Mouse (Mus musculus): Measurements from ENCODE around the gene Atp5g3. TPM values are rescaled to one million over a fixed set of nuclear protein-coding genes. Genes with fewer than 3 reads are reported as not detected.
"Not testable (repeated sequence)": the region's sequence is repeated elsewhere in the genome, so short reads cannot be mapped to it uniquely, and the experiment has no call there.

Atp5g3 gene
- polyA plus RNA-seq, 1 experiment from 2014 or later = 1,947 TPM

DNA sequence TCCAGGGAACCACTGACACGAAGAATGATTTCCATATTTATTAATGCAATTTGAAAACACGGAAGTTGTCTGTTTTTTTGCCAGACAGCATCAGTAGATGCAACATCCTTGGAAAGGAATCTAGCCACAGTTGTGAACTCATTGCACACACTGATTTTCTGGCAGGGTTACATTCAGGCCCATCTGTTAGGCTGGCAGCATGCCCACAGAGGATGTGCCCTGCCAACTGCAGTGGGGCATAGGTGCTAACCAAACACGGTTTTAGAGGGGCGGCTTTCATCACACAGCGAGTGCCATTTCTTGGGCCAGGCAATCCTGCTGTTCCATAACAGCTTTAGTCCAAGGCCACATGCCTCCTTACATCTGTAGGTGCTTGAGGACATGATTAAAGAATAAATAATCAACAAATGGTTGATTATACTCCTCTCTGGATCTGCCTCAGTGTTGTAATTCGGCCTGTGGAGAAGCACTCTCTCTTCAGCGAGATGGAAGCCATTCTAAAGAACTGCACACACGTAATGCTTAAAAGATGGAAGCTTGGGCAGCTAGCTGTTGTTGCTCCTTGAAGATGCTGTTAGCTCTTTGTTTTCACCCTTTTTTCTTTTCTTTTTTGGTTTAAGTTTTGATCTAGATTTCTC, 21.7 kb upstream of the Atp5g3 start:
- H3K9ac ChIP-seq (ENCODE audit: low read depth, low read length) = no peak overlapping the region
- no peak overlapping the region for H3K4me2 ChIP-seq (ENCODE audit: low read depth, low read length)
- H3K4me1 ChIP-seq (ENCODE audit: control insufficient read depth, insufficient read depth, low read length) = no peaks in the 10 kb centered on the region
- H3K27ac ChIP-seq (ENCODE audit: low read length) = no peak overlapping the region
- H3K36me3 ChIP-seq (ENCODE audit: control insufficient read depth, insufficient read depth, low read length) = no peaks in the 10 kb centered on the region
- H3K4me3 ChIP-seq (ENCODE audit: low read length) = no peak overlapping the region
- no peaks in the 10 kb centered on the region for H3K27me3 ChIP-seq (replicated peaks; ENCODE audit: control insufficient read depth, insufficient read depth, low read length)
- 81% methylated on average over 8 of the region's 8 CpGs for WGBS
- ATAC-seq = no peak
- H3K9me3 ChIP-seq (ENCODE audit: control insufficient read depth, low read length) = no peaks in the 10 kb centered on the region

DNA sequence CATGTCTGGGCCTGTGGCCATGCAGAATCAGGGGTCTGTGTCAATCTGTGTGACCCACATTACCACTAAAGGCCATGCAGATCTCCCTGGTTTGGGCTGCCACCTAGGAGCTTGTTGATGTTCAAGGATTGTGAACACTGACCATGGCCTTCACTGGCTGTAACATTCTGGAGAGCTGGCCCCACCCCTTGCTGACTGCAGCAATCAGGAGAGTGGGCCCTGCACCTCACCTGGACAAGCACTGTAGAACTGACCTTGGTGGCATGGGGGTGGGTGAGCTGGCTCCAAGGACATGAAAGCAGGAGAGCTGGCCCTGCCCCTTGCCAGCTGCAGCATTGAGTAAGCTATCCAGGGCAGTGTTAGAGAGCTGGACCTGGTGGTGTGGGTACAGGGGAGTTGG, 16.6 kb upstream of the Atp5g3 start:
- Histone ChIP-seq H3K27ac (ENCODE audit: low read length) (no peak overlapping the region), H3K4me2 (ENCODE audit: low read depth, low read length) (no peak overlapping the region), H3K27me3 (replicated peaks; ENCODE audit: control insufficient read depth, insufficient read depth, low read length) (no peaks in the 10 kb centered on the region), H3K9ac (ENCODE audit: low read depth, low read length) (no peak overlapping the region), H3K36me3 (ENCODE audit: control insufficient read depth, insufficient read depth, low read length) (no peaks in the 10 kb centered on the region), H3K9me3 (ENCODE audit: control insufficient read depth, low read length) (no peaks in the 10 kb centered on the region), H3K4me3 (ENCODE audit: low read length) (no peak overlapping the region), H3K4me1 (ENCODE audit: control insufficient read depth, insufficient read depth, low read length) (0 out of 2 replicates have a peak, but pooled peaks cover 3% of the 10 kb centered on the region)
- ATAC-seq = no peak

DNA sequence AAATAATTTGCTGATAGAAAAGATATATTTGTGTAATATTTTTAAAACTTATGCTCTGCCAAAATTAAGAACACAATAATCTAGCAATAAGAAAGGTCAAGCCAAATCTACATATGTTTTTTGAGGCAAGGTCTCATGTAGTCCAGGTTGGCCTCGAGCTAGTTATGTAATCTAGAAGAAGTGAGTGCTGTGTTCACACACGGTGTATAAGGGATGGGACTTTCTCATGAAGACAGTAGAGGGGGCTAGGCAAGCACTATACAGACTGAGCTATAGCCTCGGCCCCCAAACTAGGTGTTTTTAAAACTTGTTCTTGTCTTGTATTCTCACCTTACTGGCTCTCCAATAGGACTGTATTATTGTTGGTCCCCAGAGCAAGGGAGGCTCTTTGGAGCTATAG, 14.4 kb upstream of the Atp5g3 start:
- Histone ChIP-seq H3K36me3 (ENCODE audit: control insufficient read depth, insufficient read depth, low read length) (no peaks in the 10 kb centered on the region), H3K27ac (ENCODE audit: low read length) (no peak overlapping the region), H3K4me1 (ENCODE audit: control insufficient read depth, insufficient read depth, low read length) (0 out of 2 replicates have a peak, but pooled peaks cover 3% of the 10 kb centered on the region), H3K9me3 (ENCODE audit: control insufficient read depth, low read length) (no peaks in the 10 kb centered on the region), H3K9ac (ENCODE audit: low read depth, low read length) (no peak overlapping the region), H3K4me3 (ENCODE audit: low read length) (no peak overlapping the region), H3K4me2 (ENCODE audit: low read depth, low read length) (no peak overlapping the region), H3K27me3 (replicated peaks; ENCODE audit: control insufficient read depth, insufficient read depth, low read length) (no peaks in the 10 kb centered on the region)
- WGBS = 76% methylated on average over 3 of the region's 3 CpGs
- ATAC-seq = no peak

DNA sequence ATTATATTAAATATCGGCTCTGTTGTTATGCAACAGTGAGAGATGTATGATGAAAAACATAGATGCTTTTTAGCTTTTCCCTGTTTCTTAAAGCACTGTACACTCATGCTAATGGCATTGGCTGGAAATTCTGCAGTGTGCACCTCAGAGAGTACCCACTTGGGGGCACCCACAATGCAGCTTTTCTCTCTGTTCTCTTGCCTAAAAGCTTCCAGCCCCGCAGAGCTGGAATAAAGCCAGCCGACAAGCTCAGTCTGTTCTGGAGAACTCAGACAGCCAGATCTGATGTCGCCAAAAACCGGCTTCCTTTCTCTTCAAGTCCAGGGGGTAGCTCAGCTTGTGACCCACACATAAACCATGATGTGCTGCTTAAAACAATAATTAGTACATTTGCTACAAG, 14.0 kb upstream of the Atp5g3 start:
- 0 out of 2 replicates have a peak, but pooled peaks cover 3% of the 10 kb centered on the region for H3K4me1 ChIP-seq (ENCODE audit: control insufficient read depth, insufficient read depth, low read length)
- H3K27me3 ChIP-seq (replicated peaks; ENCODE audit: control insufficient read depth, insufficient read depth, low read length) = no peaks in the 10 kb centered on the region
- no peak for ATAC-seq
- H3K4me3 ChIP-seq (ENCODE audit: low read length) = no peak overlapping the region
- no peak overlapping the region for H3K9ac ChIP-seq (ENCODE audit: low read depth, low read length)
- no peak overlapping the region for H3K27ac ChIP-seq (ENCODE audit: low read length)
- H3K36me3 ChIP-seq (ENCODE audit: control insufficient read depth, insufficient read depth, low read length) = no peaks in the 10 kb centered on the region
- no peaks in the 10 kb centered on the region for H3K9me3 ChIP-seq (ENCODE audit: control insufficient read depth, low read length)
- H3K4me2 ChIP-seq (ENCODE audit: low read depth, low read length) = no peak overlapping the region
- 19% methylated on average over 5 of the region's 5 CpGs for WGBS

DNA sequence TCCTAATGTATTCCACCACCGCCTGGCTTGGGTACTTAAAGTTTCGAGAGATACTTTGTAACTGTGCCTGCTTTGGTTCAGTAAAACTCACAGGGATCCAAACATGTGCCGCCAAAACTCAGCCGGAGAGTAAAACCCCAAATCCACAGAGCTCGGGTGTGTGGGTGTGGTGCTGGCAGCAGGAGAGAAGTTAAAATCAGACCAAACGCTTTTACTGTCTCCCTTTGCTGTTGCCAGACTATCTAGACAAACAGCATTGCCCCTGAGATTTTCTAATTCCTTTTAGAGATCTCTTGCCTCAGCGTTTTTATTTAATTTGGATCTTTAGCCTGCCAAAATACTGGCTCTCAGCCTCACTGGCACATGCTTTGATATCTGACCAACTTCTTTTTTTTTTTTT, 8.5 kb upstream of the Atp5g3 start:
- no peaks in the 10 kb centered on the region for H3K4me1 ChIP-seq (ENCODE audit: control insufficient read depth, insufficient read depth, low read length)
- 63% methylated on average over 7 of the region's 7 CpGs for WGBS
- no peaks in the 10 kb centered on the region for H3K36me3 ChIP-seq (ENCODE audit: control insufficient read depth, insufficient read depth, low read length)
- H3K9ac ChIP-seq (ENCODE audit: low read depth, low read length) = no peak overlapping the region
- no peaks in the 10 kb centered on the region for H3K9me3 ChIP-seq (ENCODE audit: control insufficient read depth, low read length)
- no peak overlapping the region for H3K4me2 ChIP-seq (ENCODE audit: low read depth, low read length)
- ATAC-seq = no peak
- H3K27ac ChIP-seq (ENCODE audit: low read length) = no peak overlapping the region
- no peak overlapping the region for H3K4me3 ChIP-seq (ENCODE audit: low read length)
- no peaks in the 10 kb centered on the region for H3K27me3 ChIP-seq (replicated peaks; ENCODE audit: control insufficient read depth, insufficient read depth, low read length)

DNA sequence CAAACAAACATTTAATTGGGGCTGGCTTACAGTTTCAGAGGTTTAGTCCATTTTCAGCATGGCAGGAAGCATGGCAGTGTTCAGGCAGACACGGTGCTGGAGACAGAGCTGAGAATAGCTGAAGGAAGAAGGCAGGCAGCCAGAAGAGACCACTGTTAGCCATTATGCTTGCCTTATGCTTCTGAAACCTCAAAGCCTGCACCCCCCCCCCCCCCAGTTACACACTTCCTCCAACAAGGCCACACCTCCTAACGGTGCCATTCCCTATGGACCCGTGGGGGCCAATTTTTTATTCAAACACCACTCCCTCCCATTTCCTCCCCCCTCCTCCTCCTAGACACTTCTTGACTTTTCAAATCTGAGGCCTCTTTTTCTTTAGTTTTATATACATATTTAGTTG, 1.1 kb upstream of the Atp5g3 start:
- Histone ChIP-seq H3K27ac (ENCODE audit: low read length) (no peak overlapping the region), H3K4me3 (ENCODE audit: low read length) (no peak overlapping the region), H3K27me3 (replicated peaks; ENCODE audit: control insufficient read depth, insufficient read depth, low read length) (no peaks in the 10 kb centered on the region), H3K9ac (ENCODE audit: low read depth, low read length) (no peak overlapping the region), H3K36me3 (ENCODE audit: control insufficient read depth, insufficient read depth, low read length) (peaks cover 13% of the 10 kb centered on the region), H3K4me1 (ENCODE audit: control insufficient read depth, insufficient read depth, low read length) (peaks cover 3% of the 10 kb centered on the region; the same call in 1 of the 2 replicates), H3K4me2 (ENCODE audit: low read depth, low read length) (no peak overlapping the region), H3K9me3 (ENCODE audit: control insufficient read depth, low read length) (no peaks in the 10 kb centered on the region)
- WGBS = 75% methylated on average over 3 of the region's 3 CpGs
- ATAC-seq = no peak

DNA sequence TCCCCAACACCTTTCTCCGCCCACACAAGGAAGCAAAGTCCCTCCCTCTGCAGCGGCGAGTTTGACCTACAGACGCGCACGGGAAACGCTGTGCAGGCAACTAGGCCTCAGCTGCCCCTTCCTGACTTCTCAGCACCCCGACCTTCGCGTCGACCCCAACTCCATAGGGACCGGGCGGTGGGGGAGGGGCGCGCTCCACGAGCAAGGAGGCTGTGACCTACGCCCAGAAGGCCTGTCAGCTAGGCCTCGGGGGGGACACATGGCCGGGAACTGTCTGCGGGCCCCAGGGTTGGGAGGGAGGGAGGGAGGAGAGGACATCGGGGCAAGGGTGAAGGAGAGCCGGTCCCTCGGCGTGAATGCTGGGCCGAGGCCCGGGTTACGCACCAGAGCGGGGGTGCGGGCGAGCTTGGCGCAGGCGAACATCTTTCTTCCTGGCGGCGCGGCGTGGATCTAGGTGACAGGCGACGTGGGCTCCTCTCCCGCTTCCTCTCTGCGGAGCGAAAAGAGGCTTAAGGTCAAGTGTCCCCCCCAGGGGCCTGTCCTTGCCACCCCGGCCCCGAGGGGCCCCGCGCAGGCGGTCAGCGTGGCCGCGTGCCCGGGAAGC, 453 bp downstream of the Atp5g3 start:
- Histone ChIP-seq H3K27me3 (replicated peaks; ENCODE audit: control insufficient read depth, insufficient read depth, low read length) (no peaks in the 10 kb centered on the region), H3K4me1 (ENCODE audit: control insufficient read depth, insufficient read depth, low read length) (peaks cover 3% of the 10 kb centered on the region; the same call in 1 of the 2 replicates), H3K4me3 (ENCODE audit: low read length) (peak overlapping the region; percentile 99), H3K36me3 (ENCODE audit: control insufficient read depth, insufficient read depth, low read length) (peaks cover 21% of the 10 kb centered on the region), H3K4me2 (ENCODE audit: low read depth, low read length) (peak overlapping the region; percentile 72), H3K9me3 (ENCODE audit: control insufficient read depth, low read length) (no peaks in the 10 kb centered on the region), H3K27ac (ENCODE audit: low read length) (peak overlapping the region; percentile 98), H3K9ac (ENCODE audit: low read depth, low read length) (peak overlapping the region; percentile 100)
- WGBS = under 1% methylated on average over 48 of the region's 50 CpGs
- ATAC-seq = peak; percentile 66

DNA sequence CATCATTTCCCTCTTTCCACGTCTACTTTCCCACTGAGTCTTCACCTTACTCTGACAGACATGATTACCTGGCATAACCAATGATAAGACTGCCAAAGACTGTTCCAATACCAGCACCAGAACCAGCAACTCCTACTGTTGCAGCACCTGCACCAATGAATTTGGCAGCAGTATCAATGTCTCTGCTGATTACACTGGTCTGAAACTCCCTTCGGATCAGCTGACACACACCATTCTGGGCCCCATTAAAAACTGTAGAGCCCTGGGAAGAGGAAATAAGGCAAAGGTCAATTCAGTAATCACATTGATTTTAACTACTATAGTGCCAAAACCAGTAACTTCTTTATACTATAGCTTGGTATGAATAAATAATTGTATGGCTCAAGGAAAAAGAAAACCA, 2.0 kb downstream of the Atp5g3 start:
- ATAC-seq = no peak
- Histone ChIP-seq H3K9ac (ENCODE audit: low read depth, low read length) (no peak overlapping the region), H3K27ac (ENCODE audit: low read length) (no peak overlapping the region), H3K36me3 (ENCODE audit: control insufficient read depth, insufficient read depth, low read length) (peaks cover 21% of the 10 kb centered on the region), H3K4me3 (ENCODE audit: low read length) (0 out of 2 replicates have a peak overlapping the region, but pooled peaks have one; percentile 0), H3K4me2 (ENCODE audit: low read depth, low read length) (no peak overlapping the region), H3K27me3 (replicated peaks; ENCODE audit: control insufficient read depth, insufficient read depth, low read length) (no peaks in the 10 kb centered on the region), H3K9me3 (ENCODE audit: control insufficient read depth, low read length) (no peaks in the 10 kb centered on the region), H3K4me1 (ENCODE audit: control insufficient read depth, insufficient read depth, low read length) (peaks cover 3% of the 10 kb centered on the region; the same call in 1 of the 2 replicates)
- 83% methylated on average over 2 of the region's 2 CpGs for WGBS

DNA sequence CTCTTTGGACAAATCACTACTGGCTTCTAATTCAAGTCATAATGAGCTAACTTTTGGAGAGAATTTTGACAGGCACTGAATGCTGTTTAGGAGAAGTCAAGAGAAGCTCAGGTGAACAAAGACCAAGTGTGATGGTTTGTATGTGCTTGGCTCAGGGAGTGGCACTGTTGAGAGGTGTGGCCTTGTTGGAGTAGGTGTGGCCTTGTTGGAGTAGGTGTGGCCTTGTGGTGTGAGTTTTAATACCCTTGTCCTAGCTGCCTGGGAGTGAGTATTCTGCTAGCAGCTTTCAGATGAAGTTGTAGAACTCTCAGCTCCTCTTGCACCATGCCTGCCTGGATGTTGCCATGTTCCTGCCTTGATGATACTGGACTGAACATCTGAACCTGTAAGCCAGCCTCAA, 6.4 kb downstream of the Atp5g3 start:
- not testable (repeated sequence) for H3K27ac ChIP-seq (ENCODE audit: low read length); H3K4me1 ChIP-seq (ENCODE audit: control insufficient read depth, insufficient read depth, low read length); H3K9me3 ChIP-seq (ENCODE audit: control insufficient read depth, low read length); H3K9ac ChIP-seq (ENCODE audit: low read depth, low read length); H3K4me2 ChIP-seq (ENCODE audit: low read depth, low read length); H3K27me3 ChIP-seq (replicated peaks; ENCODE audit: control insufficient read depth, insufficient read depth, low read length); H3K4me3 ChIP-seq (ENCODE audit: low read length)
- ATAC-seq = peak; percentile 38
- H3K36me3 ChIP-seq (ENCODE audit: control insufficient read depth, insufficient read depth, low read length) = peaks cover 21% of the 10 kb centered on the region

DNA sequence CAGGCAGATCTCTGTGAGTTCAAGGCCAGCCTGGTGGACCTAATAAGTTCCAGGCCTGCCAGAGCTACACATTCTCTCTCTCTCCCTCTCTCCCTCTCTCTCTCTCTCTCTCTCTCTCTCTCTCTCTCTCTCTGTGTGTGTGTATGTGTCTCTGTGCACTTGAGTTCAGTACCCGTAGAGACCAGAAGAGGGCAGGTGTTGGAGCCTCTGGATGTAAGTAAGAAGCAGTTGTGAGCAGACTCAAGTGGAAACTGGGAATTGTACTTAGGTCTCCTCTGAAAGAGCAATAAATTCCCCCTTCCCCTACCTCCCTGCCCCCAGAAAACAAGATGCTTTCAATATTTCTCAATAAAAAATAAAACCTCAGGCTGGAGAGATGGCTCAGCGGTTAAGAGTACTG, 7.6 kb downstream of the Atp5g3 start:
- 98% methylated on average over 2 of the region's 2 CpGs for WGBS
- H3K27ac ChIP-seq (ENCODE audit: low read length) = no peak overlapping the region

More for the DNA sequence above, 7.6 kb downstream of the Atp5g3 start:
- Histone ChIP-seq H3K36me3 (ENCODE audit: control insufficient read depth, insufficient read depth, low read length) (peaks cover 19% of the 10 kb centered on the region), H3K4me3 (ENCODE audit: low read length) (no peak overlapping the region), H3K9ac (ENCODE audit: low read depth, low read length) (no peak overlapping the region), H3K9me3 (ENCODE audit: control insufficient read depth, low read length) (no peaks in the 10 kb centered on the region), H3K4me2 (ENCODE audit: low read depth, low read length) (no peak overlapping the region), H3K4me1 (ENCODE audit: control insufficient read depth, insufficient read depth, low read length) (no peaks in the 10 kb centered on the region), H3K27me3 (replicated peaks; ENCODE audit: control insufficient read depth, insufficient read depth, low read length) (no peaks in the 10 kb centered on the region)
- ATAC-seq = no peak
